Mouse (Mus musculus) CD8-positive naive resting alpha-beta T cell, adult 2 months (primary cell): Measurements from ENCODE around the gene Exoc5.

Source experiments
- DNase-seq, 2 experiments: peaks; one replicate each; pipeline ENCODE4 v3.0.0; 2022; ENCODE audit warnings: low read depth in 2 of 2, low spot score in 2 of 2

Exoc5 gene

DNA sequence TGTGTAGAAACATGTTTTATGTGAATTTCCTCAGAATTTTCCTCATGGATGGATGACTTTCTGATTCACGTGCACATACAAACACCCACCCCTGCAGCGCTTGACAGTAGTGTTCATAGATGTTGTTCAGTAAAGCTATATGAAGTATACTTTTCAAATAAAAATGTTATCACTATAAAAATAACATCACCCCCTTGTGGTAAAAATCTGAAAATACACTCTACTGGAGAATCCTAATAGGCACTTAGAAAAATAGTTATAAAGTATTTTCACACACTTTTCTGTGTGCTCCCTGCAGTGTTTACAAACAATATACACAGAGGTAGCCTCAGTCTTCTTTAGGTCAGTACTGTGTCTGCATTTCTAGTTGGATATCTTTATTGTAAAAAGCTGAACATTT is 58.5 kb downstream of the Exoc5 start:
- no peak for DNase-seq

DNA sequence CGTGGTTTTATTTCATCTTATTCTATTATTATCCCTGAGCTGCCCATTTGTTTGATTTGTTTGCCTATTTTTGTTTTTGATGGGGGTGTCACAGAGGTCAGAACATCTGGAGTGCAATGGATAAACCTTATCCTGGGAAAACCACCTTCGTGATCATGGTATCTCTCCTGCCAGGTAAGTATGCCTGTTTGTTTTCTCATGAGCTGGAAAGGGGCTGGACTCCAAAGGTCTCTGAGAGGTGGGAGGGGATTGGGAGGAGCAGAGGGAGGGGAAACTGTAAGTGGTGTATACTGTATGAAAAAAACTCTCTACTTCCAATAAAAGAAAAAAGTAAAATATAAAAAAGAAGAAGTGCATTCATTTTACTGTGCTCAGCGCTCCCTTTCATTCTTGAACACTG is 64.8 kb downstream of the Exoc5 start:
- no peak for DNase-seq

DNA sequence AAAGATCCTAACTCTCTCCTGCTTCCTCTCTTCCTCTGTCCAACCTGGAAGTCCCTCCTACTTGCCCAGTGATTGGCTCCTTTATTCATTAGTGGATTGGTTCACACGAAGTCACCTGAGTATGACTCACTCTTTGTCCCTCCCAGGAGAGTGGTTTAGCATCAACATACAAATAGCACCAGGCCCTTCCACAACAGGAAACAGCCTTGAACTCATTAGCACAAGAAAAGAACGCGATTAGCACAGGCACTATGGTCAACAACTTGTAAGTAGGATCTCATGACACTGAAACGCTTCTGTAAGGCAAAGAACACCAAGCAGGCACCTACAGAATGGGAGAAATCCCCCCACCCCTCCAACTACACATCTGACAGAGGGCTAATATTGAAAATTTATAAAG is 67.7 kb downstream of the Exoc5 start:
- DNase-seq = no peak

DNA sequence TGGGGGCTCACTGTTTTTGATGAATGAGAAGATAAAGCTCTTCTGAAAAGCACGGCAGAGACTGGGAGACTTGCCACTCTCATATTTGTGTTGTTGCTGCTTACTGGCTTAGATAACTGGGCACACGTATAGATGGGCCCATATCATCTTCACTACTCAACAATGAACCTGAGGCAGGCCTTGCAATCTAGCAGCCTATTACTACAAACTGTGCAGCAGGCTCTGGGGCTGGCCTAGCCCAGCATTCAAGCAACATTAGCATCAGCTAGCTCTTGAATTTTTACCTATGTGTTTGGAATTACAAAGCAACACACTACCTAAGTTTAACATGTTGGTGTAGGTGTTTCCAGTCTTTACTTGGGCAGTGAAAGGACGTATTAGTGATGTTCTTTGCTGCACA is 72.6 kb downstream of the Exoc5 start:
- DNase-seq = no peak

DNA sequence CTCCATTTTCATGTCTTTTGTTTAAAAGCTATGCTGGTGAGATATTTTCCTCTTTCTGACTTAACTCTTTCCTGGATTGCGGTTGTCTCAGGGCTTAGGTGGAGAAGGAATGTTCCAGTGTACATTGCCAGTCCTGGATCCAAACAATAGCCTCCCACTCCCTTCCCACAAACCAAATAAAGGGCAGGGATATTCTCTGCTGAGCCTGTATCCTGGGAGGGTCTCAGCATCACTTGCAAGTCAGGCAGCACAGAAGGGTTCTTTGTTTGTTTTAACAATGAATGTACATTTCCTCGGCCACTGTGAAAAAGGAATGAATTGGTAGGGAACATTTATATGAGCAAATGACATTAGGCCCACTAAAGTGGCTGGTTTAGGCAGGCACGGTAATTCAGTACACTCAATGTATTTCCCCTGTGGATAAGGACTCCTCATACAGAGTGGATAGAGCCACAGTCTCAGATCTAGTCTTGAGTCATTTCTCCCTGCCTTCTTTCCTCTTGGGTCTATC is 74.3 kb downstream of the Exoc5 start:
- no peak for DNase-seq

DNA sequence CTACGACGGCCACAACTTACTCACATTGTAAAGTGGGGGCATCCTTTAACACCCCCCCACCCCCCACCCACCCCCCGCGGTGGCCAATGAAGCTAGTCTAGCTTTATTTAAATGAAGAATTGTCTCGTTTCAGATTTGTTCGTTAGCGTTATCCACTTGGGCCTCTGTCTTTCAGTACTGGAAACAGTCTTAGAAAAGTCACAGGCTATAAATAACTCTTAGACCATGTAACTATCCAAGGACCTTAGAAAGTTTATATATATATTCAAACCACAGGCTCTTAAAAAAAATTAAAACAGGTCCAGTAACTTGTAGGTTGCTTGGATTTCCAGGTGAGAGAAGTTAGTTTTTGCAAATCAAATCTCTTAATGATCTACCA is 75.3 kb downstream of the Exoc5 start:
- no peak for DNase-seq

DNA sequence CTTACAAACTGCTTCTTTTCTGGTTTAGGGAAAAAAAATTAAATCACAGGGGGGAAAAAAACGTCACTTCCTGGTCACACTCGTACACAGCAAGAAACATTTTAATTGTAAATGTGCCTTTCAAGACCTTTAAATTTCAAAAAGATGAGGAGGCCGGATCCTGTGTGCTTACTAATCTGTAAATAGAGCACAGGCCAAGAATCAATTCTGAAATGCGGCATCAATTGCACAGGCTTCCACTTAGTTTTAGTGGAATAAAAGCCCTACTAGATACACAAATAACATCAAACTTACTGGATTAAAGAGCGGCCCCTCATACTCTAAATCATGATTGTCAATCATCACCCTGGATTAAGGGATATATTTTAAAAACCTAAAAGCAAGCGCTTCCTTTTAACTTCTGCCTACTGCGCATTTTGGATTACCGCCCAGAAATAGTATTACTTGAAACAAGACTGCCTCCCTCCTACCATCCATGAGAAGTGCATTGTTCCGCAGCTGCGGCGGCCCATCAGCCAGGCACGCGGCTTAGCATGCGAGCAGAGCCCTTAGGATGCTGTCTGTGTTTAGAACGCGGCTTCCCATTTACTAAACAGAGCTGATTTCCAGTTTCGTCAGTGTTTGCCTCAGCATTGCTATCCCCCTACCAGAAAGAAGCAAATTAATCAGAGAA is 75.8 kb downstream of the Exoc5 start:
- DNase-seq = no peak

DNA sequence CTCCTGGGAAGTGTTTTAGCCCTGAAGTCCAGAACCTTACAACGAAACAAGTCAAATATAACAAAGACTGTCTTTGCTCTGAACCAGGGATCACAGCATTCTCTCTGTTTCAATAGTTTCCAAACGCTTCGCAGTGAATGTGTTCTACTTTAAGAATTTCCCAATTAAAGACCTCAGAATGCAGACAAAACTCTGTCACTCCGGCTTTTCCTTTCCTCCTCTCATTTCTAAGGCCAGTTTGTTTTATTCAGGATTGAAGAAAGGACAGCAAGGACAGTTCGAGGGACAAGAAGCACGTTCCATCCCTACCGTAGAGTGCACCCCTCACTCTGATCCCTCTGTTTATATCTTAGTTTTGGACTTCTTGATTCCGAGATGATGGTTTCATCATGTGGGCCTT is 76.6 kb downstream of the Exoc5 start:
- DNase-seq = no peak

DNA sequence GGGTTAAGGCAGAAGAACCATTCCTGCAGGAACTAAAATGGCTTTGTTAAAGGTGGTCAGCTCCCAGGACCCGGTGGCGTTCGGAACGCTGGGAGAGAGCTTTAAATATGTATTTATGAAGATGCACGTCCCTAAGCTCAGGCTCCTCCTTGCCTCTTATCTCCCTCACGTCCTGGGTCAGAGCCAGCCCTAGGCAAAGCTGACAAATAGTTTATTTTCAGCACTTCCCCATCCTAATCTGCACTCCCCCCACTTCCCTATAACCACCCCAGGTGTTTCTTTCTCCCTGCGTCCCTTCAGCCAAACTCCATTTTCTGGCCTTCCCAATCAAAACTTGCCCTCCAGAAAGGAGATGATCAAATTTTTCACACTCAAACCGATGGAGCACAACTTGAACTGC is 80.2 kb downstream of the Exoc5 start:
- no peak for DNase-seq

DNA sequence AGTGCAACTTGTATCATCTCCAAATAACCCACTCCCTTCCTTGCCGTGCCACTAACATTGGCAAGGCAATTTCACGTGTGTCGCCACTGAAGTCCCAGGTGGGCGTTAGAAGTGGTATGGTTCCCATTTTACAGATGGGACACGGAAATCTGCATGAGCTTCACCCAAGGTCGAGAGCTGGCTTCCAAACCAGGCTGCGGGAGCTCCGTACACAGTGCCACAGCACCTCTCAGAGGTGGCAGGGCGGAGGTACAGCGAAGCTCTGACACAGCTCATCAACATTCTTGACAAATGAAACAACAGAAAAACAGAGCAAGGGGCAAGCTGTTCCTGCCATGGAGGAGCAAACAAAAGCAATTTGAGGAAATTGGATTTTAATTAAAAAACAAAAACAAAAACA is 80.8 kb downstream of the Exoc5 start:
- DNase-seq = no peak

DNA sequence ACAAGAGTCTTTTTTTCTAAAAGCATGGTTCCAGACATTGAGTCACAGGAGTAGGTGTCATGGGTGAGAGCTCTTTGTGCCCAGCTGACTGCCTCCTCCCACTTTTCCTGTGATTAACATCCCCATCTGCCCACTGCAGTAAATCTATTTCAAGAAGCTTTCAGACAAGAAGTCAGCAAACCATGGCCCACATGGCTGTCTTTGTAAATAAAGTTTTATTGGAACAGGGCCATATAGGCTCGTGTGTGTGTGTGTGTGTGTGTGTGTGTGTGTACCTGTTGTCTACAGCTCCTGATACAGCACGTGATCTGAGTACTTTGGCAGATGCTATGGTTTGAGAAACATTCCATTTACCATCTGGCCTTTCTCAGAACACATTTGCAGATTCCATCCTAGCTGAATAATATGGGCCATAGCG is 87.5 kb downstream of the Exoc5 start:
- DNase-seq = no peak

DNA sequence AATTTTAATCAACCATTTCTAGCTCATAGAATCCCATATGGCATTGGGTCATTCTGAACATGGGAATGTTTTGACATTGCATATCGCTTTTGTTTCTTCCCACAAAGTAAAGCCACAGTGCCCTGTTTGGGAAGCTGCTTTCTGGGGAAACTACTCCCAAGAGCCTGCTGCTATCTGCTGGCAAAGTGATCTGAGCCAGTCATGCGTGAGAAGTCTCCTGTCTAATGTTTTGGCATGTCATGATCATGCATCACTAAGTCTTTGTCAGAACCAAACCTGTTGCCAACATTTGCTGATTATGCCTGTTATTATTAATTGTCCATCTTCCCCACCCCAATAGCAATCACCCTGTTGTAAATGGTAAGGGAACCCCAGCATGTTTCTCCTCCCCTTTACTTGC is 94.9 kb downstream of the Exoc5 start:
- no peak for DNase-seq

DNA sequence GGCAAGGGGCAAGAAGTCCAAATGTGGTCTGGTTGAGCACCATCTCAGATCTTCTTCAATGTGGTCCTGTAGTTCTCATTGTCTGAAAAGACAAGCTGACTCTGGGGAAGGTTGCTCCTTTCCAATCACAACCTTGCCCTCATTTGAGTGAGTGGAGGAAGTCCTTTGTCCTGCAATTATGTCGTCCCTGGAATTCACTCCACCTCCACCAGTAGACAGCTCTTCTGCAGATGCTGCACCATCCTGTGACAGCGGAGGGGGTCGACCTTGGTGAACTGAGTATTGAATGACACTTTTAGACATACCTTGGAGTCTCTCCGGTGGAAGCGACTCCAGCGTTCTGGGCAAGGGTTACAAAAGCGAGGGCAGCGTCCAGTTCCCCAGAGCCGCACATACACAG is 97.8 kb downstream of the Exoc5 start:
- no peak for DNase-seq
